Mouse (Mus musculus): Measurements from ENCODE around the gene Auh. TPM values are rescaled to one million over a fixed set of nuclear protein-coding genes. Genes with fewer than 3 reads are reported as not detected.

Auh gene
- total RNA-seq, 2 experiments from 2014 or later = 50.7 to 53.7 TPM

DNA sequence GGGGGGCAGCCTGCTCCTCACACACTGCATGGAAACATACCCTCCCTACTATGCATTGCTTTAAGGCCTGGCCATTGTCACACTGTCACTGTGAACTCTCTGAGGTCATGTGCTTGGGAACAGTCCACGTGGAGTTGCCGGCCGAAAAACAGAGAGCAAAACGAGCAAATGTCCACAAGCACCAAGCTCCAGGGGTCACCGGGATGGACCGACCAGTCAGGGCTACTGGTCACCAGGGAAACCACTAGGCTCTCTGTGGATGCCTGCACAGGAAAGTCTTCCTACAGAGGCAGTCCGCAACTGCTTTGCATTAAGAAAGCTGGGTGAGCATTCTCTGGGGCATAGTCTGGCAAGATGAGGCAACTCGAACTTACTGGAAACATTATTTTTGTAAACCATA, 82.0 kb downstream of the Auh start:
- no peak for DNase-seq
- intact Hi-C loops (cut with DNase I) = no loop called here

DNA sequence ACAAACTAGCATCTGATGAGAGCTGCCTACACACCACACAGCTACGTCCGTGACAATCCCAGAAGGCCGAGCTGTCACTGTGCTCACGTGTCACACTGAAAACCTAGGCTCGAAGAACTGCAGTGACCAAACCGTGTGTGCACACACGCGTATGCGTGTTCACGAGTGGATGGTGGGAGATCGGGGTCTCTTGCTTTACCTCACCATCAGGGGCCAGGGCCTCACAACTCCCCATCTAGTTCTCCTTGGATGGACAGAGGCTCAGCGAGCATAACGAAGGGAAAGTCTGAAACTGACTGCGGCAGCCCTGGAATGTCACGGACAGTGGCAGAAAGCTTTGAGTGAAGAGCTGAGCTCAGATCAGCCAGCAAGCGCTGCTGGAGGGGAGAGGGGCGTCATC, 82.4 kb downstream of the Auh start:
- no peak for DNase-seq

DNA sequence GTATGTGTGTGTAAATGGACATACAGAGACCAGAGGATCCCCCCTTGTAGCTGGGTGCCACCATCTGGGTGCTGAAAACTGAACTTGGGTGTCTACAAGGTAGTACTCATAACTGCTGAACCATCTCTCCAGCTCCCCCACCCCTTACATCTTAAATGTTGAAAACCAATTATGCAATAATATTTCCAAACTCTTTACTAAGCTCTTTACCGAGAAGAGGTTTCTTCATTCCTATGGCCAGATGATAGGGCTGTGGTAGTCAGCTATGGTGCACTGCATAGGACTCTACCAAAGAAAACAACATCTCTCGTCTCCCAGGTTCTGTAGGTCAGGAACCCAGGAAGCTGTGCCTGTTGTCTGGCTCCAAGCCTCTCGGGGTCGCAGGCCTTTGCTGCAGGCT, 83.9 kb downstream of the Auh start:
- intact Hi-C loops (cut with DNase I) = no loop called here
- no peak for DNase-seq

More for the DNA sequence above, 82.4 kb downstream of the Auh start:
- intact Hi-C loops (cut with DNase I) = no loop called here

DNA sequence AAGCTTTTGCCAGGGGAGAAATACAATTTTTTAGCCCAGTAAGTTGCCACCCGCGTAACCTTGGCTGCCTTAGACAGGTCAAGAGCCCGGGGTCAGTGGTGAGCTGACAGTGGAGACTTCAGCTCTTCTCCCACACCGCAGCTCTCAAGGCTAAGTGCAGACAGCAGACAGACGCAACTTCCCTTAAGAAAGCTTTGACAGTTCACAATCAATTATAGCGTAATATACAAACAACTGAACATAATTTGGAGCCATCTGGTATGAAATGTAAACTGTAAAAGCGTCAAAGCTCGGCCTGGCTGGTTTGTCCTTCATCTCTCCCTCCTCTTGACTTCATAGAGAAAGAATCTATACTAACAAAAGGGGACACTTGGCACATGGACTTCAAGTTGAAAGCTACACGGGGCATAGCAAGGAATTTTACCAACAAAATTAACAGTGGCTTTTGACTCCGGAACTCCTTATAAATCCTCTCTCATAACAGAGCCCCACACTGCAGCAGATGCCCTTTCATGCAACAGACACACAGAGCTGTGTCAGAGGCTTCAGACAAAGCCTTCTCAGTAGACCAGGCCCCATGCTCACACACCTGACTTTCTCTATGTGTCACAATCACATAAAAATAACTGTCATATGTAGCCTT, 85.8 kb downstream of the Auh start:
- DNase-seq = no peak
- intact Hi-C loops (cut with DNase I) = no loop called here

DNA sequence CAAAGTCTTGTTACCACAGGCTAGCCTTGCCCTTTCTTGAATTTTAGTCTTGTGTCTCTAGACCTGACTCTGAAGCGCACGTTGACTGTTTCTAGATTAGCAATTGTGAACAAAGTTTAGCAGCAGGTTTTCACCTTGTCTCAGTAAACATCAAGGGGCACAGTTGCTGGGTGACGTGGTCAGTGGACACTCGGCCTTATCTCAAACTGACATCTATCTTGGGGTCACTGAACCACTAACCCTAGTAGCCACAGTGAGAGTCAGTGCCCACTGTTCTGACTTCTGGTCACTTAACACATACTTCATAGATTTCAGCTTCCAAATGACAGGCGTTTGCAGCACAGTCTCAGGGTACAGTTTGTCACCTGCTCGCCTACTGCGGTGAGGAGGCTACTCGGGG, 93.2 kb downstream of the Auh start:
- intact Hi-C loops (cut with DNase I) = no loop called here
- no peak for DNase-seq

DNA sequence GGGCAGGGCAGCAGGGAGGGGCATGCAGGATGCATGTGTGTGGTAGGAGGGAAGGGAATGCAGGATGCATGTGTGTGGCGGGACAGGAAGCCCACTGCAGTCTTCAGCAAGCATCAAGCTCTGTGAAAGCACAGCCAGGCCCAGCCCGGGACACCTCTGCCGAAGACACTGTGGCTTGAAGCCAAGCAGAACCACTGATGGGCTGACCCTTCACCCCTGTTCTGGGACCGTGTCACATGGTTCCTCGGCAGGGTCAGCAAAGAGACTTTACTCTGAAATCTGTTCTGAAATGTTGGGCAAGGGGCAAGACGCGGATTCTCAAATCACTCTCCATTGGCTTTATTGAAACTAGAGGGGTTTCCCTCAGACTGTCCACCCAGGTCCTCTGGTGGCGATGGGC, 94.9 kb downstream of the Auh start:
- intact Hi-C loops (cut with DNase I) = no loop called here
- DNase-seq = no peak

DNA sequence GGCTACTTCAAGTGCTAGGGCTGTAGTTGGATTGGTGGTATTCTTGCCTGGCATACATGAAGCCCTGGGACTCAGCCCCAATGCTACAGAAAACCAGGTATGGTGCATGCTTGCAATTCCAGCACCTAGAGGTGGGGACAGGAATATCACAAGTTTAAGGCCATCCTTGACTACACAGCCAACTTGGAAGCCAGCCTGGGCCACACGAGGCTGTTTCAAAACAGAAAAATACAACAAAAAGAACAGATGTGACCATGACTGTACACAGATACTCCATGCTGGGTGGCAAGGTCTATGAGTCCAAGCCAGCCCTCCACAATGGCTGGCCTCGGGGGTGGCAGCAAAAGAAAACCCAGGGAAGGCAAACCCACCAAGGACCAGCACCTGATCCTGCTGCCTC, 95.7 kb downstream of the Auh start:
- no peak for DNase-seq

DNA sequence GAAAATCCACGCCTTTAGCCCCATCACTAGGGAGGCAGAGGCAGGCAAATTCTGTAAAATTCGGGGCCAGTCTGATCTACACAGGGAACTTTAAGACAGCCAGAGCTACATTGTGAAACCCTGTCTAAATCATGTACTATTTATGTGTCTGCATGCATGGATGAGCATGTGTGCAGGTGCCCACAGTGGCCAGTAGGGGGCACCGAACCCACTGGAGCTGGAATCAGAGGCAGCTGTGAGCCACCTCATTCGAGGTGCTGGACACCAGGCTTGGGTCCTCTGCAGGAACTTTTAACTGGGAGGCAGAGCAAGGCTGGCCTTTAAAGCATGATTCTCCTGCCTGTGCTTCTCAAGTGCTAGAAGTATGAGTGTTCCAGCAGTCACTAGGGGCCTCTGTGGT, 96.3 kb downstream of the Auh start:
- intact Hi-C loops (cut with DNase I) = no loop called here
- no peak for DNase-seq

More for the DNA sequence above, 95.7 kb downstream of the Auh start:
- intact Hi-C loops (cut with DNase I) = no loop called here

DNA sequence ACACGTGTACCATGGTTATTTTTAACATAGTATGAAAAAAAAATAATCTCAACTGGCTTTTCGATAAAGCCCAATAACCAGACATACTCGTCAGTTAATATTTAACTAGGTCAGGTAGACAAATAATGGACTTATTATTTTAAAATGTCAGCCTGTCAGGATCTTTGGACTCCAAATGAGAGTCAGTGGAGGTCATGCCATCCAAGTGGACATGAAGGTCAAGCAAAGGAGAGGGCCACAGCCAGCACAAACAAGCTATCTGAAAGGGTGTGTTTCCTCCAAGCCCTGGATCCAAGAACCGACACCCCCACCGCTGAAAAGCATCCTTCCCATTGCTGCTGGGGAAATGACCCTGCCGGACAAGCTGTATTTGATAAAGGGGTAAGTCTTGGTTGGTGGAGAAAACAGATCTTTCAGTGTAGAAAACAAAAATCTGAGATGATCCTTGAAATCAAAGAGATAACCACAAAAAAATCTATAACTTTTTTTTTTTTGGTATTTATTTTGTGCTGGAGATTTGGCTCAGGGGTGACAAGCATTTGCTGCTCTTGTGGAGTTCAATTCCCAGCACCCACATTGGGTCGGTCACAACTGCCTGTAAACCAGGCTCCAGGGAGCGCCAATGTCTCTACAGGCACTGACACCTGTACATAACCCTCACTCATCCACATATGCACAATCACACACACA, 96.9 kb downstream of the Auh start:
- intact Hi-C loops (cut with DNase I) = no loop called here
- no peak for DNase-seq

DNA sequence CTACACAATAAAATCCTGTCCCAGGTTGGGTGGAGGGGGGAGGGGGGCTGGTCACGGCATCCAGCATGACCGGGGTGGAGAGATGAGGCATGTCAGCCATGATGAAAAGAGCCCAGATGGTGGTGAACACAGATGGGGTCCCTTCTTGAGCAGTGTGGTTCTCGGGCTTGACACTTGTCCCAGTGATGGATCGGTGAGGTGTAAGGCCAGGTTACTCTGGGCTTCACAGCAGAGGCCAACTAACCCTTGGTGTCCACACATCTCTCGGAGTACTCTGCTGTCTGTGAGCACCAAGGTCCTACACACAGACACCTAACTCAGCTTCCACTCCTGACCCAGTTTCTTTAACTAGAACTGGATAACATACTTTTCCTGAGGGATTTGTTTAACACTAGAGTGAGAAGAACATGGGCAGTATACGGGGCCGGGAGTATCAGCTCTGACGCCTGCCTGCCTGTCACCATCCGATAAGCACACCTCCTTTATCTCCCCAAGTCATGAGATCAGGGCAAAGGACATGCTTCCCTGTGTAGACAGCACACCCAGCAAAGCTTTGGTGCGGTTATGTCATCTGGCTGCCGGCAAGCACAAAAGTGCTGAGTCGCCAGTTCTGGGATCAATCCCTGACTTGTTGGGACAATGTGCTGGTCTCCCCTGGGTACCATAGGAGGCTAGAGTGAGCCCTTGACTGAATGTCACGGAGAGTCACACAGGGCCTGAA, 98.3 kb downstream of the Auh start:
- intact Hi-C loops (cut with DNase I) = no loop called here
- DNase-seq = no peak

DNA sequence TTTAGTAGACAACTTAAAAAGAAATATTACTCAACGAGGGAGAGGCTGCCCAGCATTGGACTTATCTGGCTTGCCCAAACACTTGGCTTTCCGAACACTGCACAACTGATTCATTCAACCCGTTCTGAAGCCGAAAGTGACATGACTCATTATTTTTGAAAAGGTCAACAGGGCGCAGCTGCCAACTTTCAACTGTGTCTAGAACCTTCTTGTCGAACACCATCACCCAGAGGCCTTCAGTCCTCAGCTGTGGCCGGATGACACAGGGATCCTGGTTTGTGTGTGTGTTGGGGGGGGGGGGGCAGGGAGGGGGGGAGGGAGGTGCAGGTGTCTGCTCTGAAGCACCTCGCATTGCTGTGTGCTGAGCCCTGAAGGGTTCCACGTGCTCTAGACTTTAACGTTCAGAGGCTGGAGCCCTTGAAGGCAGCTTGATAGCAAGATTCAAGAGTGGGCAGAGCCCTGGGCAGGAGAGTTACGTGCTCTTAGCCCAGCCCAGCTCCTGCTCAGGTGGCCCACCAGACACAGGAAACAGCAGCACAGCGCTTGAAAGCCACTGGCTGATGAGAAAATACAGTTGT, 100.4 kb downstream of the Auh start:
- no peak for DNase-seq
- intact Hi-C loops (cut with DNase I) = loop anchor here (10.0 kb wide), 1 partner anchor 146 kb away; no protein-coding TSS in a partner anchor

DNA sequence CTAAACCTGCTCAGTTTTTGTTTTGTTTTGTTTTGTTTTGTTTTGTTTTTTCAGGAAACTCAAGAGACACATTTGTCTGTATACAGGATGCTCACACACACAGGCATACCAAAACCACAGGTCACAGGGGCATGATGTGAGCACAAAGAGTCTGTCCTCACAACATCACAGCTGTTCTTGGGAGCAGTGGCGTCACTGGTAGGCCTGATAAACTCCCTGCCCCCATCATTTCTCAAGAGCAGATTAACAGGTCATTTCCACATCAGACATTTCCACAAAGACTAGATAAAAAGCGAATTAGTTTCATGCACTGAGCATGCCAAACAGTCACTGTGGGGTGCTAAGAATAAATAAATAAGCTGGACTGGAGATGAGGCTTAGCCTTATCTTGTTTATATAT, 101.3 kb downstream of the Auh start:
- intact Hi-C loops (cut with DNase I) = loop anchor here (10.0 kb wide), 1 partner anchor 147 kb away; no protein-coding TSS in a partner anchor
- no peak for DNase-seq

DNA sequence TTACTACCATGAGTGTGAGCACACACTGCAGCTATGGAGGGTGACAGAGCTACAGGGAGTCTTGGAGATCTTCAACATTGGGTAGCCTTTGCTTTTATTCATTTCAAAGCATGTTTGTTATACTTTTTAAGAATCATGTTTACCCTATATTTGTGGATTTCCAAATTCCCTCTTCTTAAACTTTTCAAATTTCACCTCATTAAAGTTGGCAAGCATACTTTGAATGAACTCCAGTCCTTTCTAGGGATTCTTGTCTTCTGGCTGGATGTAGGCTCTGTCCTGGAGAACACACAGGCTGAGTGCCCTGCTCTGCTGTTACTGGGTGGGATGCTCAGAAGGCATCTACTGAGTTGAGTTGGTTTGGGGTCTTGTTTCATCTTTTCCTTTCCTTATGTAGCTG, 102.8 kb downstream of the Auh start:
- DNase-seq = no peak
- intact Hi-C loops (cut with DNase I) = loop anchor here (10.0 kb wide), 1 partner anchor 148 kb away; no protein-coding TSS in a partner anchor

DNA sequence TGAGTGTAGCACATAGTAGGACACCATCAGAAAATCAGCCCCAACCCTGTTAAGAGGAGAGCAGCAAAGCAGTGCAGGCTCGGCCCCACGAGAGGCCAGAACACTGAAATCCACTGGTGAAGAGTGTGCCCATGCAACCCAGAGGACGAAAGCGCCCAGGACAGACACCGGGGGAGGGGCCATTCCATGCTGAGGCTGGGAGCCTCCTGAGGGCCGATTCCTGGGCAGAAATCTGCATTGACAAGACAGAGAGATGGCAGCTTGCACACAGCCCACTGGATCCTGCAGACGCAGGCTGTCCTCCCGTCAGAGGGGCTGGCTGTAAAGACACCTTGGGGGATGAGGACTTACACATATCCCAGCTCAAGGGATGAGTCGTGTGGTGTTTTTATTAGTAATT, 104.7 kb downstream of the Auh start:
- DNase-seq = no peak
- intact Hi-C loops (cut with DNase I) = loop anchor here (10.0 kb wide), 1 partner anchor 150 kb away; no protein-coding TSS in a partner anchor

DNA sequence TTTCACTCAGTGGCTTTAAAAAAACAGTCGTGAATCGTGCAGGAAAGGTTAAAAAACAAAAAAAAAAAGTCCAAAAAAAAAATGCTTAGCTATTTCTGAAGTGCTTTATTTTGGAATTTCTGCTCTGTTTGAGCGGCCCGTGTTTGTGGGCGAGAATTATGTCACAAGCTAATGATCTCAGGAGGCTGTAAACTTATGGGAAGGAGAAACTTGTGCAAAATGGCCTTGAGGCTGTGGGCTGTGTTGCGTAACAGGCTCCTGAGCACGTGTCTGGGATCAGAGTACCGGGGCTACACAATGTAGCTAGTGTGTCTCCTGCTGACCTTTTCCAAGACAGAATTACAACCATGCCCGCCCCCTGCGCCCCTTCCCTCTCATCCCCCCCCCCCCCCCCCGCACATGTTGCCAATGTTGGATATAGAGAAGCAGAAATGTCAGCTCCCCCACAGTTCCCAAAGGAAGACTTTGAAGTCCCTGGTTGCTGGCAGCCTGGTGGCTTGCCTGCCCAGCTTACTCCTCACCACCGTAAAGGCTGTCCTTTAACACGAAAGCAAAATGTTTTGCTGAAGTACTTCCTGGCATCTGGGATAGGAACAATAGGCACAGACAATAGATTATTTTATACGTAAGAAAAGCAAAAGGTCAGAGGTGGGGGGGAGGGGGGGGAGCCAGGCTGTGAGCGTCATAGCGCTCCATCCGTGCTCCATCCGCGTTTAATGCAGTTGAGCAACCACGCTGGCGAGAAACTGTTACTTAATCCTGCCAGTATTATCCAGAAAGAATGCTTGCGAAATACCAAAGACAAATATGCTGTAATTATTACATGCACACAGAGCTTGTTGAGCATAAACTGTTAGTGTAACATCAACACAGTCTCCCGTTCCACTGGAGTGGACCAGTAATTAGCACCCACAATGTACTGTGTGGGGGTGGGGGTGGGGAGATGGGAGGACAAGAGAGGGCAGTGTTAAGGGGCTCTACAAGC, 107.0 kb downstream of the Auh start:
- intact Hi-C loops (cut with DNase I) = loop anchor here (10.0 kb wide), 1 partner anchor 152 kb away; no protein-coding TSS in a partner anchor
- DNase-seq = no peak

DNA sequence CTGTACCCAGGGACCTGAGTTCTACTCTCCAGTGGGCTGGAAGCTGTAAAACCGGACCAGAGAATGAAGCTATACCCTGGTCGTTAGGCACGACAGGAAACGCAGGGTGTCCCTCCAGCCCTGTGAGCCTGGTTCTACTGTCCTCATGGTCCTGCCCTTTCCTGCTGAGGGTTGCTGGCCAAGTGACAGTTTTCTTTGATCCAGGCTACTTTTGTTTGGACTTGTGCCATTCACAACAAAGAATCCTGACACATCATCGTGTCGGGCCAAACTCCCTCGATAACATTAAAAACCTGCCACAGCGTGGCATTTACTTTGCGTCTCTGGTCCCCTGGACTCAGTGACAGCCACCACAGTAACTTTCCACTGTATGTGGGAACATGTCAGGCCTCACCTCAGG, 107.9 kb downstream of the Auh start:
- no peak for DNase-seq
- intact Hi-C loops (cut with DNase I) = loop anchor here (10.0 kb wide), 1 partner anchor 153 kb away; no protein-coding TSS in a partner anchor

DNA sequence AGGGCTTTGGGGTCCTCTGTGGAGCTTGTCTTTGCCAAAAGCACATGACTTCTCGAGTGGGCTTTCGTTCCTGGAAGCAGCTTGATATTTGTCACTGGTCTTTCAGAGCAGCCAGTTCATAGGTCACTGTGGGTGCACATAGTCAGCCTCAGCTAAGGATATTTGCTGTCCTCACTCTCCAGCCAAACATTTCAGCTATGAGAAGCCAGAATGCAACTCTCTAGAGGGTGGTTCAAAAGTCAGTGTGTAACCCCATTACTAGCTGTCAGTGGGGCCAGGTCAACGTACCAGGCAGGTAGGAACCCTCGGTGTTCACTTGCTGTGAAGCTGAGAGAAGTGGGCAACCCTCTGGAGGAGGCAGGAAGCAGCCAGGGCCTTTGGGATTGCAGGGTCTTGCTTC, 109.6 kb downstream of the Auh start:
- intact Hi-C loops (cut with DNase I) = loop anchor here (10.0 kb wide), 1 partner anchor 155 kb away; no protein-coding TSS in a partner anchor
- no peak for DNase-seq

DNA sequence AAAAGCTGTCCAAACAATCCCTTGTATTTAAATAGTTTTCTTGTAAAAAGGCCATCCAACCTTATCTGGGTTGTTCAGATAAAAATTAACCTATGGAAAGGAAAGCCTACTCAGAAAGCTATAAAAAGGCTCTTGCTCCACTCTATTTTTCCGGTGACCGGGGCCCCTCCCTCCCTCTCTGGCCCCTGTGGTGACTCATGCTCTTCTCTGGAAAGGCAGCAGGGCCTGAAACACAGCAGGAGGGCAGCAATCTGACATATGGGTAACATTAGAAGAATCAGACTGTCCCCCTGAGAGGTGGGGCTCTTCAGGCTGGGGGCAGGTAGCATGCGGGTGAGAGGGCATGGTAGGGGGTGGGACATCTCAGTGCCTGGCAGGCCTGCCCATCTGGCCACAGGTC, 110.7 kb downstream of the Auh start:
- intact Hi-C loops (cut with DNase I) = no loop called here
- DNase-seq = peak; percentile 46

DNA sequence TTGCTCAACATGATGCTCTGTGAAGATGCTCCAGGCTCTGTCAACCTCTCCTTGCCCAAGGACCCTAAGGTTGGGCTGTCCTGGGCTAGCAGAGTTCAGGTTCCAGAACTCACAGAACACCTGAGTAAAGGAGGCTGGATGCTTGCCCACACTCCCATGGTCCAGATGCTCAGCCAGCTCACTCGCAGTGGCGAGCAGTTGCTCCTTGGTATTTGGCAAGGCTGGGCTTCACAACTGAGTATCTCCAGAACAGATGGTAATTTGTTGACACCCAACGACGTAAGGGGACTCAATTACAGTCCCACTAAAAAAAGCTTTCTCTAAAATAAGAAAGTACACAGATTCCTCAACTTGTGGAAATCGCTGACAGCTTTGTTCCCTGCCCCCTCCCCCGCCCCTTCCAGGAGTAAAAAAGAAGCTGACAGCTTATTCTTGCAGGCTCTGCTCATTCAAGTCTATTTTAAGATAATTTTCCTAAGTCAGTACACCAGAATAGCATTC, 111.4 kb downstream of the Auh start:
- intact Hi-C loops (cut with DNase I) = no loop called here

DNA sequence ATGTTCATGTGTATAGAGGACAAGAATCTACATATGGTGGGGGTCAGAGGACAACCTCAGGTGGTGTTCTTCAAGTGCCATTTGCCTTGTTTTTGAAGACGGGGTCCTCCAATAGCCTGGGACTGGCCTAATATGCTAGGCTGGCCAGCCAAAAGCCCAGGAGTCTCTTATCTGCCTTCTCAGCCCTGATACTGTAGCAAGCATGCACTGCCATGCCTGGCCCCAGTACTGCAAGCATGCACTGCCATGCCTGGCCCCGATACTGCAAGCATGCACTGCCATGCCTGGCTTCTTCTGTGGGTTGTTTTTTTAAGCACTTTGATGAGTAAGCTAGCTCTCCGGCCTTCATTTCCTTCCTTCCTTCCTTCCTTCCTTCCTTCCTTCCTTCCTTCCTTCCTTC, 115.7 kb downstream of the Auh start:
- intact Hi-C loops (cut with DNase I) = no loop called here
- DNase-seq = no peak

More for the DNA sequence above, 111.4 kb downstream of the Auh start:
- DNase-seq = peak; percentile 32
